Mouse (Mus musculus) B cell, adult 2 months (primary cell): ENCODE data around the gene Prmt1.
A peak's percentile ranks its signal among the peaks of the same experiment; 100 is the strongest.

Experiments used
- DNase-seq, 2 experiments: peaks; one replicate each; pipeline ENCODE4 v3.0.0; 2022

The Prmt1 gene

DNA sequence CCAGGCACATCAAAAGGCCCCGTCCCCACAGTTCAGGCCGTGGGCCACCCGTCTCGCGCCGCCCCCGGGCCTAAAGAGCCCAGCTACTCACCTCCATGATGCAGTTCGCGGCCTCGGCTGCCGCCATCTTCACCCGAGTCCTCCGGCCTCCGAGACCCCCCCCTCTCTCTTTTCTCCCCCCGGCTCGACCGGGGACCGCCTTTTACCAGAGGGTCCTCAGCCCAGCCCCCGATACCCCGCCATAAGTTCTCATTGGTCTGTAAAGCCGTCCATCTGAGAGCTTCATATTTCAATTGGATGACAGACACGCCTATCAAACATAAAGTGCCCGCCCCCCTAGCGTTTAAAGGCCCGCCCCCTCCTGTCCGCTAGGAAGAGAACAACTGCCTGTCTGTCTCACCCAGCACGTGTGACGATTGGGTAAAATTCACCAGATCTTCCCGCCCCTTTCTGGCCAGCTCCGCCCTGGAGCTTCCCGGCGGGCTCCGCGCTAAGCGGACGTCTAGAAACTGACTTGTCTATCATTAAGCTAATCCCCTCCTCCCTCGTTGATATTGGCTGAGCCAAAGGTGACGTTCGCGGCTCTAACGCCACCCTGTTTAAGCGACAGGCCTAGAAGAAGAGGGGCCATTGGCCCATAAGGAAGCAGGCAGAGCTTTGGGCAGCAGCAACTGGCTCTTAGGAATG is at the start of gene Prmt1:
Prmt1 (minus strand) TSS at position 377 of the 687 bp plus-strand sequence.
- peak; percentile 95 to 97 for DNase-seq

DNA sequence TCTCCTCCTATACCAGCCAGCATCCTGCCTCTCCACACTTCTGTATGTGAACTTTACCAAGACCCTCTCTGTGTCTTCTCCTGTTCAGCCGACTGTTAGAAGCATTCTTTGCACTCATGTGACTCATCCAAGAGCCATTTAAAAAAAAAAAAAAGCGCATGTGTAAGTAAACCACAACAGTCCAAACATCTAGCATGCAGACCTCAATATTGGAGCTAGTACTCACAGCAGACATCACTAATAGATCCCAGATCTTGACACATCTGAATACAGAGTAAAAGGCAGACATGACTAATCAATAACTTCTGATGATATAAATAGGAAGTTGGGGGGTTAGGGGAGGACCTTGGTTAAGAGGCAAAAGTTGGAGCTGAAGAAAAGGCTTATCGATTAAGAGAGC is 49.3 kb upstream of the Prmt1 start:
- DNase-seq = no peak

DNA sequence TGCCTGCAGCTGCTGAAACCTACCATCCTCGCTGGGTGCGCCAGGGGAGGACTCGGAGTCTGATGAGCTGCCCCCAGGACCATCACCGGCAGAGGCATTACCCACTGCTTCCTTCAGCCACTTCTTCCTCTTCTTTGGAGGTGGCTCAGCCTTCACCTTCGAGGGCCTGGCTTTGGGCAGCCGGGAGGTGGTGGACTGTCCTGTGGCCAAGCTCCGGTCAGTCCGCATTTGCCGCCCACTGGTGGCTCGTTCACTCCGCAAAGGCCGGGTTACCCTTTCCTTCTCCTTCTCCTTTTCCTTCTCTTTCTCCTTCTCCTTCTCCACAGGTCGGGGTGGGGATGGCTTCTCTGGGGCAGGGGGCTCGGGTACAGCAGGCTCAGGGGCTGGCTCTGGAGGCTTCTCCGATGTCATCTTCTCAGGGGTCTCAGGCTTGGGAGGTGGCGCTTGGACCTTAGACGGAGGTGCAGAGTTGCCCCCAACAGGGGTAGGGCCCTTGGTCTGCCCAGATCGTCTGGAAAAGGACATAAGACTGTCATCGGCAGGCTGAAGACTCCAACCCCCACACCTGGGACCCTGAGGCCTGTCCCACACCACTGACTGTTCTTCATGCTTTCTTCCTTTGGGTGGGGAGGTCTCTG is 47.5 kb upstream of the Prmt1 start:
- DNase-seq = no peak

DNA sequence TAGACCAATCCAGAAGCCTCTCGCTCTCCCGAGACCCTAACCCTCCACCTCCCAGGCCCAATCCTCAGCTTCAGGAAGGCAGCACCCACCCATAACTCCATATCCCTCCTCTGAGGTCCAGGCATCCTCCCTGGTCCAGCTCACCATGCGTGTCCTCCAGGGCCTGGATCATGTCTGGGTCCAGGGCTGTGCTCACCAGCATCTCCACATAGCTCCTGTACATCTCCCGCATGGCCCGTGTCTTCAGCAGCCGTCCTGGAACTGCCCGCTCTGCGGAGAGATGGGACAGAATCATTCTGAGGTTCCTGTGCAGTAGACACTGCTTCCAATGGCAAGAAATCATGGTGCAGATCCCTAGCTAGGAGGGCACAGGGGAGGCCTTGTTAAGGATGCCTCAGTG is 44.5 kb upstream of the Prmt1 start:
- DNase-seq = no peak

DNA sequence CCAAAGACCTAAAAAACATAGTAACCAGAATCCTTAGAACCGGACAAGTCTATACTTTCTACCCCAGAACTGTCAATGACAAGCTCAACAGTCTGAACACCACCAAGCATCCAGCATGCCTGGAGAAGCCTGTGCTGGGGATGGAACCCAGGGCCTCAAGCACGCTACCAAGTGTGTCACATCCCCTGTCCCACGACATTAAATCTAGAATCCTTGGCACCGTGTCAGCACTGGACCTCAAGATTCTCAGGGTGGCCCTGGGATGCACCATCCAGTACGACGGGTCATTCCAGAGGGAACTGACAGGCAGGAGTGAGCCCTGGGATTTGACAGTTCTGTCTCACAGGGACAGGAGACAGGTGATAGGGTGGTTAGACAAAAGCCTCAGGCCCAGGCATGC is 43.6 kb upstream of the Prmt1 start:
- DNase-seq = no peak

DNA sequence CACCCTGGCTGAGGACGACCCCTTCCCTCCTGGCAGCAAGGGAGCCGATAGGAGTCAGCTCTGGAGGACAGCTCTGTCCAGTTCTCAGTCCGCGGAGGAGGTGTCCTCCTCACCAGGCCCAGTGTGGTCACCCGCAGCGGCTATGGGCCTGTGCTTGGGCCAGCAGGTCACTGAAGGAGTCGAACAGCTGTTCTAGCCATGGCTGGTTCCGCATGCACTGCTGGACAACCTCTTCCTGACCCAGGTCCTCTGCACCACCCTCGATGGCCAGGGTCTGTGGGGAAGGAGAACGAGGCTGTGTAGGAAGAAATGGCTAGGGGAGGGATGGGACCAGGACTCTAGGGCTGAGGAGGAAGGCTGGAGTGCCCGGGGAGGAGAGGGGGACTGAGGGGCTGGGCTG is 42.0 kb upstream of the Prmt1 start:
- no peak for DNase-seq

DNA sequence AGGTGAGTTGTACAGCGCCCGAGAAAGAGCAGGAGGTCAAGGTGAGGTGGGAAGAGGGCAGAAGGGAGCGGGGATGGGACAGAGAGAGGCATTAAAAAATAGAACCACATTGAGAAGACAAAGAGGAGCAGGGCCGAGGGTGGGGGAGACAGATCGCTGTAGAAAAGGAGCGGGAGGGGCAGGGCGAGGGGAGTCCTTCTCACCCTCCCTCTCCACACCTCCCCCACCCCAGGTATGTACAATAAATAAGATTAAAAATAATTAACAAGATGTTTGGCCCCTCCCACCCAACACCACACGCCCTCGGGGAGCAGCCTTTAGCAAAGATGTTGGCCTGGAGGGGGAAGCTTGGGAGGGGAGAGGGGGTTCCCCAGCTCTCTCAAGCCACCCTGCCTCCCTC is 41.4 kb upstream of the Prmt1 start:
- no peak for DNase-seq

DNA sequence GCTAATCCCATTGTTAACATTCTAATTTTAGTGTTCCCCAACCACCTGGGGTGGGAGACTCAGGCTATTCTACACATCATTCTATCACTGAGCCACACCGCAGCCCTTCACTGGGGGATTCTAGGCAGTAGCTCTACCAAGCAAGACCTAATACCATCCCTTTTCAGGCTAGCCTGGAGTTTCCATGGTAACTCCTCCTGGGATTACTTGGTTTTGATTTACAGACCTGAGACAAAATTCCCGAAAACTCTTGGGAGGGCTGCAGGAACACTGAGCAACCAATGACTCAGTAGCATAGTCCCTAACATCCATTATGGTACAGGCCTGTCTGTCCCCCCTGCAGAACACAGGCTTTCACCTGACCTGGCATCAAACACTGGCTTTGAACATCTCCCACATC is 39.9 kb upstream of the Prmt1 start:
- no peak for DNase-seq

DNA sequence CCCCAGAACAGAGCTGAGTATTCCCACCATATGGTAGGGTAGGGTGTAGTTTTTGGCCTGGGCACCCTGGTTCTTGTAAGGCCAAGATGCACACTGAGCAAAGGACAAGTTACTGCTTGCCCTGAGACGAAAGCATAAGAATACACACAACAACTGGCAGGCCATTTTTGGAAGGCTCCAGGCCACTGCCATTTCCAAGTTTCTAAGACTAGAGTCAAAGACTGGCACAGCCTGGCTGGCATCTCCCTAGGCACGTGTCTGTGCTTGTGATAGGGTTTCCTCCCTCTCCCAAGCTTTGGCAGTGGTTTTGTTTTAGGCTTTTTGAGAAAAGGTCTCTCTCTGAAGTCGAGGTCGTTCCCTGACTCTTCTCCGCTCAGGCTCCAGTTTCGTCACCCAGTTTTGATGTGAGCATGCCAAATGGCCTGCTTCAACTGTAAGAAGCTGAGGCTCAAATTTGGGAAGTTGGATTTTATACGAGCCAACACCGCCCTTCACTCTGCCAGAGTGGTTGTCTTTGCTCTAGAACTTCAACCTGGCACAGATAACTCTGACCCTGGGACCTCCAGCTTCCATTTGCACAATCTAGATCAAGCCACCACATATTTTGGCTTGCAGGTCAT is 39.3 kb upstream of the Prmt1 start:
- no peak for DNase-seq

DNA sequence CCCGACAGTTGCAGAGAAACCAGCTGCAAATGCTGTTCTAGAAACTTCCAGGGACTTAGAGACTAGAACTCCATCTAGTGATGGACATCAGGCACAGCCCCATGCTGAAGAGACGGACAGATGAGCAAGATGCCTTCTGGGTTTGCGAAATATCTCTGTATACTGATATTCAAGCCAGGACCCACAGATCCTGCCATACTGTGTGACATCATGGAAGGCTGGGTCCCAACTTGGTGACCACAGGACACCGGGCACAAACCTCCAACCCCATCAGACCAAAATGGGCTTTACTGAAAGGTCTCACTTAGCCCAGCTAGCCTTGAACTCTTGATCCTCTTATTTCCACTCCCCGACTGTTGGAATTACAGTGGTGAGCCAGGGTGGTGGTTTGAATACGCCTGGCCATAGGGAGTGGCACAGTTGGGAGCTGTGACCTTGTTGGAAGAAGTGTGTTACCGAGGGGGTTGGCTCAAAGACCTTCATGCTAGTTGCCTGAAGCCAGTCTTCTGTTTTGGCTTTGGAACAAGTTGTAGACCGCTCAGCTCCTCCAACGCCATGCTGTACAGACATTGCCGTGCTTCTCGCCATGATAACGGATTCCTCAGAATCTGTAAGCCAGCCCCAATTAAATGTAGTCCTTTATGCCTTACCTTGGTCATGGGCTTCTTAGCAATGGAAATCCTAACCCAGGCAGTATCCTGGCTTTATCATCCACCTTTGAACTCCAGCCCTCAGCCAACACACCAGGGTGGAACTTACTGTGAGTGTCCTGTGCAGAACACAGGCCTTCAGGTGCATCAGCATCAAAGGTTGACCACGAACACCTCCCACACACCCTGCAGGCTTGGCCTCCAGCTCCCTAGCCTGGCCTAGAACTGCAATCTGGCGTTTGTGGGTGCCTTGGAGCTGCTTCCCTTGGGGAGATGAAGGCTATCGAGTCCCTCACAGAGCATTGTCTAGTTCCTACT is 38.2 kb upstream of the Prmt1 start:
- no peak for DNase-seq

DNA sequence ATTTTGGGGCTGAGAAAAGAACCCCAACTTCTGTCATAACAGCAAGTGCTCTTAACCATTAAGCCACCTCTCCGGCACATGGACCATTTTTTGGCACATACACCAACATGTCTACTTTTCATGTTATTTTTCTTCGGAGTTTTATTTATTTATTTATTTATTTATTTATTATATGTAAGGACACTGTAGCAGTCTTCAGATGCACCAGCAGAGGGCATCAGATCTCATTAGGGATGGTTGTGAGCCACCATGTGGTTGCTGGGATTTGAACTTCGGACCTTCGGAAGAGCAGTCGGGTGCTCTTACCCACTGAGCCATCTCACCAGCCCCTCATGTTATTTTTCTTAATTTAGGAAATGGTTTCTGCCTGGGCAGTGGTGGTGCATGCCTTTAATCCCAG is 37.3 kb upstream of the Prmt1 start:
- DNase-seq = peak; percentile 21 to 22

DNA sequence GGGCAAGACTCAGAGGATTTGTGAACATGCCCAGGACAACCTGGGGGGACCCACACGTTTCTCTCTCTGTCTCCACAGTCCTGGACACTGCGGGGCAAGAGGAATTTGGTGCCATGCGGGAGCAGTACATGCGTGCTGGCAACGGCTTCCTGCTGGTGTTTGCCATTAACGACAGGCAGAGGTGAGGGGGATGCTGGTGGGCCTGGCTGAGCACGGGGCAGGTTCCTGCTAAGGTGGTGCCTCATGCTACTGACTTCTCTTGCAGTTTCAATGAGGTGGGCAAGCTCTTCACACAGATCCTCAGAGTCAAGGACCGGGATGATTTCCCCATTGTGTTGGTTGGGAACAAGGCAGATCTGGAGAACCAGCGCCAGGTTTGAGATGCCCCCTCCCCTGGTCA is 33.9 kb upstream of the Prmt1 start:
- no peak for DNase-seq

DNA sequence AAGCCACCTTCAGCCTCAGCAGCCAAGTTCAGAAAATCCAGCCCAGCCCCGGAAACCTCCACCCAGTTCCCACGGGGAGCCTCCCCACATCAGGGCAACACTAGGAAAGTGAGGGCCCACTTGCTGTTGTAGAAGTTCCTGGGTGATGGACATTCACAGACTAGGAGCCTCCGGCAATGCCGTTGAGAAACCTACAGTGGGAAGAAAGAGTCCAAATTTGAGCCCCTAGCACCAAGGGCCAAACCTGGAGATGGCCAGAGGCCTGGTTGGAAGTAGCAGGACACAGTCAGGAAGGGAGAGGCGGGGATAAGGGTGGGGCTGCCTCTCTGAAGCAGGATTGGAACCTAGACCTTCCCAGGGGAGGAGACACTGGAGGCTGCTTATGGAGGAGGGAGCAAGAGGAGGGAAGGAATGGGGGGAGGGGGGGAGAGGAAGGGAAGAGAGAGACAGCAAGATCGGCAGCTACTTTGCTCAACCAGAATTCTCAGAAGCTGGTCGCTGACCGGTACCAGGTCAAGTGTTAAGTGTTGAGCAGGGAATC is 32.7 kb upstream of the Prmt1 start:
- DNase-seq = no peak

DNA sequence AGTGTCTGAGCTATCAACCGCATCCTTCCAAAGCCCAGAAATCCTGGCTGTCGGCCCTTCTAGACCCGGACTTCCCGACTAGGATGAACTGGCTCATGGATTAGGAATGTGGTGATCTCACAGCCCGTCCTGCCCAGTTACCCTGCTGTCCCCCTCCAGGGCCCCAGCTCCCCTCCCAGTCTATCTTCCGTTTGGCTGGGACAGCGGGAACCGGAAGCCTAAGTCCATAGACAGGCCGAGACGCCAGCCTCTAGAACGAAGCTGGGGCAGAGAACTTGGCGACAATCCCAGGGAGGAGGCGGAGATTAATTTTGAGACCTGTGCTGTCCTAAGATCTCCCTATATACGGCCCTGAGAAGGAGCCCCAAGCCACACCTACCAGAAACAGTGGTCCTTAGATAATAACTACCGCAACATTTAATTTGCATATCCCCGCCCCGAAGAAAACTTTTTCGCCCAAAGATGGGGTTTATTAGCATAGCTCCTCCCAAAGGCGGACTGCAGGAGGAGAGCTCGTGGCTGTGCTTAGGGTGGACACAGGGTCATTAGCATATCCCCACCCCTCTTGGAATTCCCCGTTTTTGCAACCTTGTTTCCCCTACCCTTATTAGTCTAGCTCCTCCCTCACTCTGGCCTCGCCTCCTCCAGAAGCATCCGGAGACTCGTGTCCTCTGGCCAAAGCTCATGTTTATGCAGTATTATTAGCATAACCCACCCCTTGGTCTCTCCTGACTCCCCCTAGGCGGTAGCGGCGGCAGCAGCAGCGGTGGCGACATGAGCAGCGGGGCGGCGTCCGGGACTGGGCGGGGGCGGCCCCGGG is 31.1 kb upstream of the Prmt1 start, which contains the start of gene Rras:
Rras (plus strand) TSS at position 720 of the 820 bp plus-strand sequence.
- peak; percentile 92 to 97 for DNase-seq

DNA sequence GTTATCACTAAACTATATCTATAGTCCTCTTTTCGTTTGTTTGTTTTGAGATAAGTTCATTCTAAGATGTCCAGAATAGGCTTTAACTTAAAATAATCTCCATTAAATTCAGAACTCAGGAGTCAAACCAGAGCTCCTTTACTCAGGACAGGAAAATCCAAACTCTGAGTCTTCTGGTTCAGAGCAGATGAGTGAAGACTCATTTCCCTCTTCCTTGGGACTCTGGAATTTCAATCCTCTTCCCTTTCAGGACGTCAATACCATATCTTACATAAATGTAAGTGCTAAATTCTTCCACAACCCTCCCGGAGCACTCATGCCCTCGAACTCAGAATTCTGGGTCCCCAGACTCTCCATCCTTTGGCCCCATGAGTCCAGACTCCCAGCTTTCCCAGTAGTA is 30.4 kb upstream of the Prmt1 start:
- DNase-seq = no peak

DNA sequence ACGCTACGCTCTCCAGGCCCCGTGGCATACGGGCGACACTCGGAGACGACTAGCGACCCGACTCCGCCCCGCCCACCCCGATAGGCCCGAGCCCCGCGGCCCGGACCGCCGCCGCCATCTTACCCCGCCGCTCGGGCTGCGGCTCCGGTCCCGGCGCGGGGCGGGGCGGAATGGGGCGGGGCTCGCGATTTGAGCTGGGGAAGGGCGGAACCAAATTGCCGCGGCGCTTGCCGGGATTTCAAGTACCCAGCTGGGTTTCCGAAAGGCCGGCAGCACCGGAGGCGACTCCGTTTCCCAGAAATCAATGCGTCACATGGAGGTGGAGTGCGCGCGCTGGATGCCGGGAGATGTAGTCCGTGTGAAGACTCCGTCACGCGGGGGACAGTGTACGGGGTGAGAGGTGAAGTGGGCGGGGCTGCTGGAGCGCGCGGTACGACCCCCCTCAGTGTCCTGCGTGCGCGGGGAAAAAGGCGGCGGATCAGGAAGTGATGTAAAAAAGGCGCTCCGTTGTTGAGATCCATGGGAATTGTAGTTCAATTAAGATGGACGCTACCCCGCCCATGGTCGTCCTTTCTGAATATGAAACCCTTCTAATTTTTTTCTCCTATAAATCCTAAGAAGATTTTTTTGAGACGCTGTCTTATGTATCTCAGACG is 29.7 kb upstream of the Prmt1 start, which contains the start of gene Scaf1:
Scaf1 (minus strand) TSS at position 407 of the 656 bp plus-strand sequence.
- peak; percentile 98 to 99 for DNase-seq

DNA sequence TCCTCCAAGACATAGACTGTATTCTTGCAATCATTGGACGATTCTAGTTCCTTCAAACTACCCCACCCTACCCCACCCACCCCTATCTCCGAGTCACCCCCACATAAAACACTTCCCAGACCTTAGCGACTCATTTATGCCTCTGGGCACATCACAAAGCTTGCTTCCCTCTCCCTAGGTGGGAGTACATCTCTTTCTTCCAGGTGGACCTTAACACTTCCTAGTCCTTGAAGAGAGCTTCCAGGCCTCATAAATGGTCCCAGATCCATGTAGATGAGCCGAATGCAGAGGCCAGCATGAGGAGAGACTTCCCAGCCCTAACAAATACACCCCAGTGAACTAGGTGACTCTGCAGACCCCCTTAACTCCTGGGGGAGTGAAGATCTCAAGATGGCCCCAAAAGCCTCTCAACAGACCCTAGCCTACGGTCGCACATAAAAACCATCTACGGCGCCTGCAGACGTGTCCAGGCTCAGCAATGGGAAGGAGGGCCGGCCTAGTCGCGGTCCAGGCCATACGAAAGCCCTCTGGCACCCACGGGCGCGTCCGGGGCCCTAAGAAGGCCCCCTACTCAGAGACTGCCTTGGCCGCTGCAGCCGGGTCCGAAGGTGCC is 29.1 kb upstream of the Prmt1 start:
- DNase-seq = no peak

DNA sequence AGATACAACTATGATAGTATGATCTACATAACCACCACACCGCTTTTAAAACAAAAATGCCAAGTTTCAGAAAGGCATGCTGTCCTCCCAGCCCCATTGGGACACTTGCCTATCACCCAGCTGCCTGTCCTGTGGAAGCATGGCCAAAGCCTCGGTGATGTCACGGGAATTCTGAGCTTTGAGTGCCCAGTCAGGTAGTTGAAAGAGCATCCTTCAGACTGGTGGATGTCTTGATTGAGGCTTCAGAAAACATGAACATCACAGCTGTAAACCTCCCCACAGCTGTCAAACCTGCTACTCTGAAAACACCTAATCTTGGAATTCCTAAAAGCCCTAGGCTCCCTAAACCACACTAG is 27.7 kb upstream of the Prmt1 start:
- DNase-seq = no peak

DNA sequence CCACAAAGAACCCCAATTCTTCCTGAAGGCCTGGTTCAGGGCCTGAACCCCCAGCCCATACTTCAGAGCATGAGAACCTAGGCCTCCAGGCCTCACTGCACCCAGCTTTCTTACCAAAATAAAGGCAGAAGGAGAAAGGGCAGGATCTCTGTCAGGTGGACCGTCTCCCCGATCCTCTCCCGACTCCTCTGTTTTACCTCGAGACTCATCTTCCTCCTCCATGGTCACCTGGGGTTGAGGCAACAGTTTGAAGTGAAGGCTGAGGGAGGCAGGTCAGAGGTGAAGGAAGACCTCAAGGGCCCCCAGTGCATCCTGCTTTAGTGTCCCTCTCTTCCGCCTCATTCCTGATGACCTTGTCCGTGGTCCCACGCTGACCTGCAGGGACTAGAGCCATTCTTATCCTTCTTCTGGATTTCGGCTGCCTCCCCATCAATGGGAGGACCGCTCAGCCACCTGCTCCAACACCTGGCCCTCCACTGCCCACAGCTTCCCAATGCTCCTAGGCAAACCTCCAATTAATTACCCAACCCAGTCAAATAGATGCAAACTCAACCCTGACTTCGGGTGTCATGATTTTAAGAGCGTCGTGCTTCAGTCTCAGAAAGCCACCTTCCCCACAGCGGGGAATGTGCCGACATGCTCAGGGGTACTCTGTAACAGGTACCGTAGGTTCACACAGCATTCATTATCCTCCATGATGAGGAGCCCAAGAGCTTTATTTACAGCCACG is 27.2 kb upstream of the Prmt1 start:
- DNase-seq = no peak

DNA sequence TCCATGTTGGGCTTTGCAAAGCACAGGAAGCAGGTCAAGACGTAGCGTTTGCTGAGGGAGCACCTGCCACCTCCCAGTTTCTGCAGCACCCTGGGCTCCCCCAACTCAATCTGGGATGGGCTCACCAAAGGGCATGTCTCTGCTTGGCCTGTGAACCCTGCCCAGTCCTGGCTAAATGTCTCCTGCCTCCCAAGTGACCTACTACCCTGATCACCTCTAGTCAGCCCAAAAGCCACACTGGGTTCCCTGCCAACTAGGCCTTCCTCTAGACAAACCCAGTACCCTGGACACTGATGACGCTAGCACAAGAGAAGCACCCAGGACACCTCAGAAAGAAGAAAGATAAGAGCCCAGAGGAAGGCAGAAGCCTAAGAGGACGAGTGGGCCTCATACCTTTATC is 26.5 kb upstream of the Prmt1 start:
- no peak for DNase-seq
